Mouse (Mus musculus): Measurements from ENCODE around the gene Stfa3. TPM values are rescaled to one million over a fixed set of nuclear protein-coding genes. Genes with fewer than 3 reads are reported as not detected.

Stfa3 gene
- not detected for polyA plus RNA-seq (2014; fragmentation: Illumina TruSeq; extraction: RNeasy Lipid Tissue Mini Kit (QIAGEN cat#74804); ENCODE audit: low read depth, low replicate concordance)

GRCm38 (mm10) chr16:36455342-36455802 is at the start of gene Stfa3:
Gene Stfa3 (minus strand): TSS chr16:36455392.

GRCm38 (mm10) chr16:36408357-36408756 is 46.8 kb downstream of the Stfa3 start, which contains the start of gene Stfa2:
Gene Stfa2 (minus strand): TSS chr16:36408457.

Other genes starting within 250 kb of the Stfa3 start
- gene Gm5416, start 245.0 kb downstream of the Stfa3 start, polyA plus RNA-seq (2014; fragmentation: Illumina TruSeq; extraction: RNeasy Lipid Tissue Mini Kit (QIAGEN cat#74804); ENCODE audit: low read depth, low replicate concordance): not detected
- gene 2010005H15Rik, start 233.9 kb downstream of the Stfa3 start, polyA plus RNA-seq (2014; fragmentation: Illumina TruSeq; extraction: RNeasy Lipid Tissue Mini Kit (QIAGEN cat#74804); ENCODE audit: low read depth, low replicate concordance): not detected
- gene Stfa1, start 178.4 kb downstream of the Stfa3 start, polyA plus RNA-seq (2014; fragmentation: Illumina TruSeq; extraction: RNeasy Lipid Tissue Mini Kit (QIAGEN cat#74804); ENCODE audit: low read depth, low replicate concordance): not detected
- not detected for gene BC117090, start 121.1 kb downstream of the Stfa3 start, polyA plus RNA-seq (2014; fragmentation: Illumina TruSeq; extraction: RNeasy Lipid Tissue Mini Kit (QIAGEN cat#74804); ENCODE audit: low read depth, low replicate concordance)
- gene BC100530, start 87.6 kb downstream of the Stfa3 start, polyA plus RNA-seq (2014; fragmentation: Illumina TruSeq; extraction: RNeasy Lipid Tissue Mini Kit (QIAGEN cat#74804); ENCODE audit: low read depth, low replicate concordance): not detected
- not detected for gene Stfa2, start 46.9 kb downstream of the Stfa3 start, polyA plus RNA-seq (2014; fragmentation: Illumina TruSeq; extraction: RNeasy Lipid Tissue Mini Kit (QIAGEN cat#74804); ENCODE audit: low read depth, low replicate concordance)
- 0.06 TPM for gene Casr, start 106.7 kb upstream of the Stfa3 start, polyA plus RNA-seq (2014; fragmentation: Illumina TruSeq; extraction: RNeasy Lipid Tissue Mini Kit (QIAGEN cat#74804); ENCODE audit: low read depth, low replicate concordance)
- 3.8 TPM for gene Cd86, start 210.7 kb upstream of the Stfa3 start, polyA plus RNA-seq (2014; fragmentation: Illumina TruSeq; extraction: RNeasy Lipid Tissue Mini Kit (QIAGEN cat#74804); ENCODE audit: low read depth, low replicate concordance)
- gene Ildr1, start 238.6 kb upstream of the Stfa3 start, polyA plus RNA-seq (2014; fragmentation: Illumina TruSeq; extraction: RNeasy Lipid Tissue Mini Kit (QIAGEN cat#74804); ENCODE audit: low read depth, low replicate concordance): 20.3 TPM